Mouse (Mus musculus): ENCODE measurements around the gene Prrt3. TPM values are rescaled to one million over a fixed set of nuclear protein-coding genes. Genes with fewer than 3 reads are reported as not detected.

The Prrt3 gene
- 2.3 and 2.4 TPM in 2 replicates for polyA plus RNA-seq (2016; fragmentation: Nextera tagmentation; extraction: Ambion mirVana)

GRCm38 (mm10) chr6:113501388-113502084 lies at the start of gene Prrt3:
Gene Prrt3, minus strand, starts transcription at chr6:113501931.
- H3K9me3 ChIP-seq, result no peaks in the 10 kb centered on the region
- peaks cover 18% of the 10 kb centered on the region for H3K27me3 ChIP-seq
- H3K4me3 ChIP-seq (replicated peaks), result peak within 1 kb of the TSS; percentile 57
- 2% methylated on average over 32 of the region's 32 CpGs for WGBS
- H3K27ac ChIP-seq, result 0 out of 2 replicates have a peak within 1 kb of the TSS, but pooled peaks have one; percentile 25
- peaks cover 5% of the 10 kb centered on the region for H3K4me1 ChIP-seq
- H3K36me3 ChIP-seq (replicated peaks), result no peaks in the 10 kb centered on the region
- H3K4me2 ChIP-seq, result peak within 1 kb of the TSS; percentile 76
- ATAC-seq (ENCODE audit: low FRiP score), result peak; percentile 77
- peak within 1 kb of the TSS; percentile 66 for H3K9ac ChIP-seq

- H3K9ac ChIP-seq, result no peak overlapping the region
- 94% methylated on average over 12 of the region's 12 CpGs for WGBS
- no peak overlapping the region for H3K4me2 ChIP-seq
- no peak overlapping the region for H3K4me3 ChIP-seq (replicated peaks)
- no peaks in the 10 kb centered on the region for H3K27me3 ChIP-seq
- H3K4me1 ChIP-seq, result no peaks in the 10 kb centered on the region
- H3K36me3 ChIP-seq (replicated peaks), result peaks cover 9% of the 10 kb centered on the region
- ATAC-seq (ENCODE audit: low FRiP score), result no peak
- no peak overlapping the region for H3K27ac ChIP-seq
- H3K9me3 ChIP-seq, result no peaks in the 10 kb centered on the region
Measured at GRCm38 (mm10) chr6:113543906-113544481, 42.3 kb upstream of the Prrt3 start.

- no peak overlapping the region for H3K9ac ChIP-seq
Measured at GRCm38 (mm10) chr6:113541610-113542009, 39.9 kb upstream of the Prrt3 start.

GRCm38 (mm10) chr6:113534886-113535285 lies 33.2 kb upstream of the Prrt3 start:
- no peak overlapping the region for H3K9ac ChIP-seq
- peaks cover 11% of the 10 kb centered on the region for H3K36me3 ChIP-seq (replicated peaks)
- whole genome bisulfite sequencing, result 91% methylated on average over 7 of the region's 7 CpGs
- no peak overlapping the region for H3K27ac ChIP-seq
- ATAC-seq (ENCODE audit: low FRiP score), result no peak
- H3K27me3 ChIP-seq, result no peaks in the 10 kb centered on the region
- H3K4me2 ChIP-seq, result no peak overlapping the region
- H3K9me3 ChIP-seq, result no peaks in the 10 kb centered on the region
- H3K4me3 ChIP-seq (replicated peaks), result no peak overlapping the region
- peaks cover 16% of the 10 kb centered on the region for H3K4me1 ChIP-seq

More at GRCm38 (mm10) chr6:113541610-113542009, 39.9 kb upstream of the Prrt3 start:
- ATAC-seq (ENCODE audit: low FRiP score), result no peak
- Histone ChIP-seq H3K4me1 (no peaks in the 10 kb centered on the region), H3K9me3 (no peaks in the 10 kb centered on the region), H3K4me3 (replicated peaks) (no peak overlapping the region), H3K36me3 (replicated peaks) (peaks cover 18% of the 10 kb centered on the region), H3K27me3 (no peaks in the 10 kb centered on the region), H3K27ac (no peak overlapping the region), H3K4me2 (no peak overlapping the region)
- WGBS, result 88% methylated on average over 6 of the region's 6 CpGs

GRCm38 (mm10) chr6:113531840-113532404 lies 30.2 kb upstream of the Prrt3 start:
- Histone ChIP-seq H3K36me3 (replicated peaks) (peaks cover 5% of the 10 kb centered on the region), H3K4me1 (peaks cover 18% of the 10 kb centered on the region), H3K9ac (peak overlapping the region; percentile 80), H3K27me3 (no peaks in the 10 kb centered on the region), H3K4me2 (peak overlapping the region; percentile 69), H3K27ac (no peak overlapping the region), H3K4me3 (replicated peaks) (peak overlapping the region; percentile 82), H3K9me3 (no peaks in the 10 kb centered on the region)
- ATAC-seq (ENCODE audit: low FRiP score), result no peak; the same call in 1 of the 2 replicates
- 4% methylated on average over 7 of the region's 7 CpGs for WGBS

- H3K27me3 ChIP-seq, result no peaks in the 10 kb centered on the region
- H3K9ac ChIP-seq, result peak within 1 kb of the TSS; percentile 80
- 1% methylated on average over 47 of the region's 47 CpGs for WGBS
- H3K36me3 ChIP-seq (replicated peaks), result no peaks in the 10 kb centered on the region; the same call in 1 of the 2 replicates
- peak within 1 kb of the TSS; percentile 69 for H3K4me2 ChIP-seq
- peaks cover 18% of the 10 kb centered on the region for H3K4me1 ChIP-seq
- peak; percentile 89 for ATAC-seq (ENCODE audit: low FRiP score)
- H3K9me3 ChIP-seq, result no peaks in the 10 kb centered on the region
- peak within 1 kb of the TSS; percentile 62 for H3K27ac ChIP-seq
- H3K4me3 ChIP-seq (replicated peaks), result peak within 1 kb of the TSS; percentile 82
Measured at GRCm38 (mm10) chr6:113530932-113531839, 29.5 kb upstream of the Prrt3 start, which contains the start of the genes Emc3 and Fancd2. Gene Emc3, minus strand, starts transcription at chr6:113531652. Gene Fancd2, plus strand, starts transcription at chr6:113531682.

GRCm38 (mm10) chr6:113523420-113523819 lies 21.7 kb upstream of the Prrt3 start:
- Histone ChIP-seq H3K27ac (no peak overlapping the region), H3K4me1 (no peaks in the 10 kb centered on the region), H3K36me3 (replicated peaks) (peaks cover 45% of the 10 kb centered on the region), H3K9me3 (no peaks in the 10 kb centered on the region), H3K4me2 (no peak overlapping the region), H3K27me3 (no peaks in the 10 kb centered on the region), H3K4me3 (replicated peaks) (no peak overlapping the region), H3K9ac (no peak overlapping the region)
- WGBS, result 93% methylated on average over 8 of the region's 8 CpGs
- ATAC-seq (ENCODE audit: low FRiP score), result no peak

- Histone ChIP-seq H3K27me3 (no peaks in the 10 kb centered on the region), H3K4me1 (no peaks in the 10 kb centered on the region), H3K4me3 (replicated peaks) (no peak overlapping the region), H3K36me3 (replicated peaks) (peaks cover 56% of the 10 kb centered on the region), H3K4me2 (no peak overlapping the region), H3K9me3 (no peaks in the 10 kb centered on the region), H3K9ac (no peak overlapping the region), H3K27ac (no peak overlapping the region)
- ATAC-seq (ENCODE audit: low FRiP score), result no peak
- WGBS, result 88% methylated on average over 1 of the region's 1 CpGs
Measured at GRCm38 (mm10) chr6:113522310-113522709, 20.6 kb upstream of the Prrt3 start.

- H3K9me3 ChIP-seq, result no peaks in the 10 kb centered on the region
- 93% methylated on average over 8 of the region's 8 CpGs for WGBS
Measured at GRCm38 (mm10) chr6:113517434-113518080, 15.8 kb upstream of the Prrt3 start.

GRCm38 (mm10) chr6:113514600-113514999 lies 12.9 kb upstream of the Prrt3 start:
- WGBS, result 99% methylated on average over 3 of the region's 3 CpGs
- Histone ChIP-seq H3K4me1 (no peaks in the 10 kb centered on the region), H3K9ac (no peak overlapping the region), H3K27ac (no peak overlapping the region), H3K36me3 (replicated peaks) (peaks cover 71% of the 10 kb centered on the region), H3K4me3 (replicated peaks) (no peak overlapping the region), H3K9me3 (no peaks in the 10 kb centered on the region), H3K4me2 (no peak overlapping the region), H3K27me3 (no peaks in the 10 kb centered on the region)
- no peak for ATAC-seq (ENCODE audit: low FRiP score)

More at GRCm38 (mm10) chr6:113517434-113518080, 15.8 kb upstream of the Prrt3 start:
- no peak for ATAC-seq (ENCODE audit: low FRiP score)
- no peak overlapping the region for H3K4me2 ChIP-seq
- H3K27ac ChIP-seq, result no peak overlapping the region
- peaks cover 92% of the 10 kb centered on the region for H3K36me3 ChIP-seq (replicated peaks)
- H3K9ac ChIP-seq, result no peak overlapping the region
- H3K4me3 ChIP-seq (replicated peaks), result no peak overlapping the region
- no peaks in the 10 kb centered on the region for H3K4me1 ChIP-seq
- no peaks in the 10 kb centered on the region for H3K27me3 ChIP-seq

GRCm38 (mm10) chr6:113513944-113514343 lies 12.2 kb upstream of the Prrt3 start:
- no peak overlapping the region for H3K4me3 ChIP-seq (replicated peaks)
- WGBS, result 98% methylated on average over 6 of the region's 6 CpGs
- no peaks in the 10 kb centered on the region for H3K9me3 ChIP-seq
- no peak overlapping the region for H3K9ac ChIP-seq
- H3K27ac ChIP-seq, result no peak overlapping the region
- peaks cover 64% of the 10 kb centered on the region for H3K36me3 ChIP-seq (replicated peaks)
- ATAC-seq (ENCODE audit: low FRiP score), result no peak
- no peaks in the 10 kb centered on the region for H3K27me3 ChIP-seq
- H3K4me2 ChIP-seq, result no peak overlapping the region
- no peaks in the 10 kb centered on the region for H3K4me1 ChIP-seq
